Mouse (Mus musculus) intestine, embryonic 15.5 days (tissue): ENCODE measurements around the gene Fbxo44. TPM values are rescaled to one million over a fixed set of nuclear protein-coding genes. Genes with fewer than 3 reads are reported as not detected.

Experiments used
- polyA plus RNA-seq: library from polyadenylated mRNA; unstranded; fragments of >200 nt; fragmentation: Nextera tagmentation; extraction: Ambion mirVana; gene quantifications from 2 replicates; pipeline ENCODE4 v1.2.1, GENCODE M21; 2015

Fbxo44 gene
- polyA plus RNA-seq, 1 experiment from 2014 or later: 7.2 TPM

Other genes starting within 250 kb of the Fbxo44 start
- gene Plod1, start 223.7 kb downstream of the Fbxo44 start, polyA plus RNA-seq: 38.0 and 38.8 TPM in 2 replicates
- 17.5 and 18.4 TPM in 2 replicates for gene 2510039O18Rik, start 219.6 kb downstream of the Fbxo44 start, polyA plus RNA-seq
- not detected in 2 replicates for gene Nppb, start 174.7 kb downstream of the Fbxo44 start, polyA plus RNA-seq
- gene Nppa, start 159.8 kb downstream of the Fbxo44 start, polyA plus RNA-seq: 0.21 TPM in 1 of 2 replicates, not detected in the other
- 4.7 and 4.9 TPM in 2 replicates for gene Clcn6, start 121.7 kb downstream of the Fbxo44 start, polyA plus RNA-seq
- gene Mthfr, start 121.4 kb downstream of the Fbxo44 start, polyA plus RNA-seq: 18.4 TPM in 2 replicates
- 15.1 and 16.7 TPM in 2 replicates for gene Agtrap, start 72.5 kb downstream of the Fbxo44 start, polyA plus RNA-seq
- 32.9 and 33.9 TPM in 2 replicates for gene Mad2l2, start 30.1 kb downstream of the Fbxo44 start, polyA plus RNA-seq
- 0.15 and 0.24 TPM in 2 replicates for gene Draxin, start 29.8 kb downstream of the Fbxo44 start, polyA plus RNA-seq
- gene Fbxo6, start 8.3 kb downstream of the Fbxo44 start, polyA plus RNA-seq: 16.0 and 17.9 TPM in 2 replicates
- gene Fbxo2, start 139 bp upstream of the Fbxo44 start, polyA plus RNA-seq: 0.51 and 0.58 TPM in 2 replicates
- 0.11 and 0.21 TPM in 2 replicates for gene Disp3, start 127.5 kb upstream of the Fbxo44 start, polyA plus RNA-seq